Mouse (Mus musculus): ENCODE measurements at regions not wholly inside any gene's neighbourhood (a gene's known extent, or its start where the extent isn't known, plus 50 kb on each side); places are given as distances from the start of the nearest gene placed in this dataset.
A peak's percentile ranks its signal among the peaks of the same experiment; 100 is the strongest.
"Not testable (repeated sequence)": the region's sequence is repeated elsewhere in the genome, so short reads cannot be mapped to it uniquely, and the experiment has no call there.

DNA sequence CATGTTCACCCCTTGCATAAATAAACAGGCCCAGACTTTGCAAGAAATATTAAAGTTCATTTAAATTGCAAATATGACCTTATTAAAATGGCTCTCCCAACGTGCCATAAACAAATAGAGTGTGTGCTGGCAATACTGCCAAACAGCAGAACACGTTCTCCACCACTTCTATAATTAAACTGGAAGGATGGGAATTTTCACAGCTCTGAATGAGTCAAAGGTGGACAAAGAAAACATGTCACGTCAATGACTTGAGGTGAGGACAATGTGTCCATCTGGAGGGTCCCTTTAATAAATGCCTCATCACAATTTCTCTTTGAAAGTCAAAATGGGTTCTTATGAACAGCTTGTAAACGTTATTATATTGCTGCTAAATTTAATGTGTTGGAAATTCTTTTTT is 114.8 kb downstream of the Galc start:
- DNase-seq (ENCODE audit: low read depth, low spot score), result no peak

DNA sequence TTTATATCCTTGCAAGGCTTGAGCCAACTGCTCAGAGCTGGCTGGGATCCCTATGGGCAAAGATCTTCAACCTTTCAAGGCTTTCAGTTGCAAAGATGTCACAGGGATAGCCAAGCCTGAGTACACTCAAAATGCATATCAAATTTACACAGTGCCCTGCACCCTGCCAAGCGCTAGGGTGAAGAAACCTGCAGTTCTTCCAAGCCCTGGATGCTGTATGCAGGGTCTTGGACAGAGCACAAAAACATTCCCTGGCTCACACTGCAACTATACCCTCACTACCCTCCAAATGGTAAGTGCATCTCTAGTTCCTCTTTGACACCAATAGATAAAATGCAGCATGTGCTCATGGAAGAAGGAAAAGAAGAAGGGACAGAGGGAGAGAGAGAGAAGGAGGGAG is 116.1 kb downstream of the Galc start:
- DNase-seq (ENCODE audit: low read depth, low spot score), result no peak

DNA sequence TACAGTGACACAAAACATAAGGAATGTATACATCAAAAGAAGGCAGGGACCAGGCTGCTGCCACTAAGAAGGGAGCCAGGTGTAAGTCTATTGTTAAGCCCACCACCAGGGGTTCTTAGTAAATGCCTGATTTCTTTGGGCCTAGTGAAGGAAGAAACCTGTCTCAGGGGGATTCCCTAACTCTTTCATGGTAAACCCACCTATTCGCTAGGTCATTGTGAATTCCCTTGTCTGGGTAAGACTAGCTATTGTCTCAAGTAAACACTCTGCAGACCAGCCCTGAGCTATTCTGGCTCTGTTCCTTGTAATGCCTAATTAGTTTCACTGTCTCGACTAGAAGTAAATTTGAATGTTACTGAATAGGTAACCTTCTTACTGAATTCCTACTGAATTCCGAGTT is 119.4 kb downstream of the Galc start:
- not testable (repeated sequence) for DNase-seq (ENCODE audit: low read depth, low spot score)

DNA sequence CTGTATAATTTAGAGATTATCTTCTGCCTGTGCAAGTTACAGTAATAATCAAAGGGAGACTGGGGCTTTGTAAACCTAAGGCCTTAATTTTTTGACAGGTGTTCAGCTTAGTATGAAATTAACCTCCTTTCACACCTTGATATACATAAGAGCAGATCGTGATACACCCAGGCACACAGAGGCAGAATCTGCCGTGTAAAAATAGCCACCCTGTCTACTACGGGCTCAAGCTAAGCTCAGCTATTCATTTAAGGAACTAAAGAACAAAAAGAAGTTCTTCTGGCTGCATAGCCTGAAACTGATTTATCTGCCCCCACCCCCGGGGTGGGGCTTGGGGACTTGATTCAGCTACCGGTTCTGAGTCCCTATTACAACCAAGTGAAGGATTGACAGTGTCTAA is 128.0 kb downstream of the Galc start:
- no peak for DNase-seq (ENCODE audit: low read depth, low spot score)

DNA sequence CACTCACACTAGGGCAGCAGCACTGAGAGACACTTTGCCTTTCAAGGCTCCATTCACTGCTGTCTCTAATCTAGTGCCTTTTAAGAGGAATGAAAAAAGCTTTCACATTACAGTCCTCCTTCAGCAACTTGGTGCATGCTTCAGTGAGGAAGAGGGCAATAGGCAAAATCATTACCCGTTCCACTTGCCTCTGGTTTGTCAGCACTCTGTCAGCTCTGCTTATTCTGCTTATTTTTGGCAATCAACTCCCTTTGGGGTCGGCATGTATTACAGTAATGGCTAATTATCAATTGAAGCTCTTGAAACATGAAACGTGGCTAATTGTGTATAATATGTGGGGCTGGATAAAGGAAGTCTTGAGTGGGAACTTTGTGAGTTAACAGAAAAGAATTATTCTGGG is 135.7 kb downstream of the Galc start:
- no peak for DNase-seq (ENCODE audit: low read depth, low spot score)

DNA sequence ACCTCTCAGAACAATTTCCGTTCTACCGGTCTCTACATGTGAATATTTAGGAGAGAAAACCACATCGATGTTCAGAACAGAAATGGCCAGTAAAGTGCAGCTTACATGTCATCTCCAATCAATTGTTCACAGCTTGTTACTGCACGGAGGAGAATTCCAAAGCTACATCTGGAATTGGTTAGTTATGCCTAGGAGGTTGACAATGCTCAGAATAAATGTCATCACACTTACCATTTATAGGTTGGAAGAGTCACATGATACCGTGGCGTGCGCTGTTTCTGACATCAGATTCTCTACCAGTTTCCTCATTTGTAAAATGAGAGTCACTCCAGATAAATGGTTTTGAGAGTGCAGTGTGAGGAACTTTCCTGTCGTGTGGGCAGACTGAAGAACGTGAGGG is 151.2 kb downstream of the Galc start:
- DNase-seq (ENCODE audit: low read depth, low spot score), result no peak

DNA sequence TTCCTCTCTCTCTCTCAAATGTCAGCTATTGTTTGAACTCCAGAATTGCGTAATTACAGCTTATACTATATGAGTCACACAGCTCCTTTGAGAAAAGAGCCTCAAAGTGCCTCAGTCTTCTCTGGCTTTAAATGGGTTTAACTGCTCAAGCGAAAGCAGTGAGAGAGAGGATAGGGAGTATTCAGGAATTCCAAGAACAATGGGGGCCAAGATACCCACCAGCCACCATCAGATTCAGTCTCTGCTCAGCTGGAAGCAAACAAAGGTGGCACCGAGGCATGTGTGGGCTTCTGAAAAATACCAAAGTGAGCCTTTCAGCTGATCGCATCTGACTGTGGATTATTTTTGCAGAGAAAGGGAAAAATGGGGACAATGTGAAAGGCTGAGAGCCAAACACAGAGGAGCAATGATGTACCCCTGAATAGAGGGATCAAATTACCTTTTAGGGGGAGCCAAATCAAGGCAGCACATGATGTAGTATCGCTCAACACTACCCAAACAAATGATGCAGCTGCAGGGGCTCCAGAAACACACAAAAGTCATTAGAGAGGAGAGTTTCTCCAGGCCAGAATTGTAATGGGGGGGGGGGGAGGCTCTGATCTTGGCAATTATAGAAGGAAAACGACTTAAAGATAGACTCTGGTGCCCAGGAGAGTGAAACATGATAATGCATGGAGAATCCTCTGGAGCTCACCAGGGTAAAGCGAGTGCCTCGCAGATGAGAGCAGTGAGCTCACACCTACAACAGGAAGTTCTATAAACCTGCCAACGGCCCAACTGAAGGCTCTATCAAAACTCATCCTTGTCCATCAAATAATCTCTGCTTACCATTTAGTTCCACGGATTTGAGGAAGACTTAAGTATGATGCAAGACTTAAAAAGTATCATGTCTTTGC is 152.2 kb downstream of the Galc start:
- no peak for DNase-seq (ENCODE audit: low read depth, low spot score)

DNA sequence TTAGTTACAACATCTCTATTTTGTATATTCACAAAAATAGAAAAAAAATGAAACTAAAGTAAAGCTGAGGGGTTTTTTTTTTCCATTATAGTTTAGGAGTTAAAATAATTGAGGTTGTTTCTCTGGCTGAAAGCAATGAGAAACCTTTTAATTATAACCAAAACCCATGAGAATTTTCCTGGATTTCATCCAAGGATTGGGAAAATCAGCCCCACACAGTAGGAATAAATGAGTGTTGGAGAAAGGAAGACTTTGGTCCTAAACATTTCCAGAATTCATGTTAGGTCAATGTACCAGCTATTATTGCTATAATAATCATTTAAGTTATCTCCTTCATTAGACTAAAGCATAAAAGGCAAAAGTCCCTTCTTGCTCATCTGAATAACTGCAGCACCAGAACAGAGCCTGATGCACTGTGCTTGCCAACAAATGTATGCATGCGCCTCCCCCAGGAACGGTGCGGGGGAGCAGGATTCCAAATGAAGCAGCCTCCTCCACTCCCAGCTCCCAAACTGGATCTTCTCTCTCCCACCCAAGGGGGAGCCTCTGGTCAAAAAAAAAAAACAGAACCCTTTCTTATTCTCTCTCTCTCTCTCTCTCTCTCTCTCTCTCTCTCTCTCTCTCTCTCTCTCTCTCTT is 153.0 kb downstream of the Galc start:
- DNase-seq (ENCODE audit: low read depth, low spot score), result no peak

DNA sequence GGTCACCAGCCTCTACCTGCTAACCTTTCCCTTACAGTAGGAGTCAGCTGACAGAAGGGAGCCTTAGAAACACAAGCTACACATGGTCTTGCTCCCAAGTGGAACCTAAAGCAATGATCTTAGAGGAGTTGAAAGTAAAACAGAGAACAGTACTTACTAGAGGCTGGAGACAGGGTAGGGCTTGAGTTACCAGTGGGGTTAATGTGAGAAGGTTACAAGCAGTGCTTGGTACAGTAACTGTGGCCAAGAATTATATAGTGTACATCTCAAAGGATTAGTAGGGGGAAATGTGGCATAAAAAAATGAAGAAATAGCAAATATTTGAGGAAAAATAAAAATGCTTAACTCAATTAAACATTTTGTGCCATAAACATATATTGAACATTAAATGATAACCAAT is 153.5 kb downstream of the Galc start:
- no peak for DNase-seq (ENCODE audit: low read depth, low spot score)

DNA sequence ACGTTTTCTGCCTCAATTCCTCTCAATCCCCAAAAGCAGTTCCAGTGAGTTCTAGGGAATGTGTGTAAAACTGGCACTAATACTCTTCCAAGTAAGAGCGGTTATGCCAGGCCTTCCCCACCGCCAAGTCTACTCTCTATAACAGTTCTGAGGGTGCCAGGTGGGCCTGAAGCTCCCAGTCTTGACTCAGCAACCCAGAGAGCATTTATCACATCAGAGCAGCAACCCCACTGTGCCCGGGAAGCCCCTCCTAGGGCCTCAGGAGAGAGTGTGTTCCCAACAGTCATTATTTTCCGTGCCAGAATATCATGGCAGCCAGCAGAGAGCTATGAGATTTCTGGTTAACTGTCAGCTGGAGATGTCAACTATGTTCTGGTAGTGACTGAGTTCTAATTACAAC is 169.1 kb downstream of the Galc start:
- DNase-seq (ENCODE audit: low read depth, low spot score), result no peak

DNA sequence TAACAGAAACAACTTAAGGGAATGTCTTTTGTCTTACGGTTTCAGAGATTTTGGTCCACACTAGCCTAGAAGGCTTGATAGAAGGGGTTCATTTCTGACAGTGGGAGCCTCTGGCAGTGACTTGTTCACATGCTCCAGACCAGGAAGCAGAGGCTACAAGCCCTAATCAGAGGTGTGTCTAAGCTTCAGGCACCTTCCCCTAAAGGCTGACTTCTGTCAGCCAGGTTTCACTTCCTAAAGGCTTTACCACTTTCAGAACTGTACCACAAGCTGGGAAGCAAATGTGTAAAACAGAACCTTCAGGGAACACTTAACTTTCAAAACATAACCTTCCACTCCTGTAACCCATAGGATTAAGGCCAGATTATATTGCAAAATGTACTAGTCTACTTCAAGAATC is 180.9 kb downstream of the Galc start:
- no peak for DNase-seq (ENCODE audit: low read depth, low spot score)

DNA sequence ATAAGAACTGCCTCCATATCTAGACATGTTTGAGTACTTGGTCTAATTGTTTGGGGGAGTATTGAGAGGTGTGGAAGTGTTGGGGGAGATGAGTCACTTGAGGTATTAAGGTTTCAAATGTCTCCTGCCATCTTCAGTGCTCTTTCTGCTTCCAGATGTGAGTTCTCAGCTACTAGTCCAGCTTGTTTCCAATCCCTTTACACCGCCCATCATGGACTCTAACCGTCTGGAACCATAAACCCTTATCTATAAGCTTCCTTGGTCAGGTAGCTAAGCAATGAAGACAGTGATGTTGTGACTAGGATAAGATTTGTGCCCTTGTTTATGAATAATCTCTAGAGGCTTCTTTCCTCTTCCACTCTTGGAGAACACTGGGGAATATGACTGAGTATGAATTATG is 183.7 kb downstream of the Galc start:
- no peak for DNase-seq (ENCODE audit: low read depth, low spot score)

DNA sequence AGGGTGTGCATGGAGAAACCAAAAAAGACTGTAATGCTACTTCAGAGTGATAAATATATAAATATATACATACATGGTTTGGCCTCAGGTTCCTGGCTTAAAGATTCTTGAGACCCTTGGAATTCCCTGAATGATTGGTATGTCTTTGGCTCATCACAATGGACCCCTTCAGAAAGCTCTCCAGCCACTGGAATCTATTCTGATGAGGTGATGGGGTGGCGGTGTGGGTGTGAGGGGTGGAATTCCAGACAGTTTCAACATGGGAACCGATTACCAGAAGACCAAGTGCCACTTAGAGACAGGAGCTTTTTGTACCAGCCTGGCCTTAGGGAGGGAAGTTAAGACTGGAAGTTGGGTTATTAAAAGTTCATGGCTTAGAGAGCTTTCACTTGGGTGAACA is 190.1 kb downstream of the Galc start:
- no peak for DNase-seq (ENCODE audit: low read depth, low spot score)

DNA sequence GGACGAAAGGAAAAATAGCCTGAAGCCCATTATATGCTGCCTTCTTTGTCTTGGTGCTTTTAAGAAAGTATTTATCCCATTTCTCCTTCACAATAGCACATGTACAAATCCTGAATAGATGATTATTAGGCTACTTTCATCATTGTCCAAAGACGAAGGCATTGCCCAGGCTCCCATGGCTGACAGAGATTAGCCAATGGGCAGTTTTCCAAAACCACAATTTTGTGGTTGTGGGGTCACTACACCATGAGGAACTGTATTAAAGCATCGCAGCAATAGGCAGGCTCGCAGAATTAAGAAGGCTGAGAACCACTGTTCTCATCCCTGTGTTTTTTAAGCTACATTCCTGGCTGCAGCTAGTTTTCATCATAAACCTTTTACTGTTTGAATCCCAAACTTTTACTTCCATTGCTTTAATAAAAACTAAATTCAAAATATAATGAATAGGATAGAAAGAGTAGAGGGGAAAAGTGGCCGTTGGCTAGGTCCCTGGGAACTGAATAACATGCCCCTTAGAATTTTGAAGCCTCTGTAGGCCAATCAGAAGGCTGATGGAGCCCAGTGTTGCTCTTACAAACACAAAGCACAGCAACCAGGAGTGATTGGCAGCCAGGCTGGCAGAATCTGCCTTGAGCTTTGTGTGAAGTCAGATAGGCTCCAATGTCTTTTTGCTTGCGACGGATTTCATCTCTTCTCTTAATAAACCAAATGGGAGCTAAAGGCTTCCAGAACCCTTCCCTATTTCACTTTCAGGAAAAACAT is 199.7 kb downstream of the Galc start:
- DNase-seq (ENCODE audit: low read depth, low spot score), result no peak

DNA sequence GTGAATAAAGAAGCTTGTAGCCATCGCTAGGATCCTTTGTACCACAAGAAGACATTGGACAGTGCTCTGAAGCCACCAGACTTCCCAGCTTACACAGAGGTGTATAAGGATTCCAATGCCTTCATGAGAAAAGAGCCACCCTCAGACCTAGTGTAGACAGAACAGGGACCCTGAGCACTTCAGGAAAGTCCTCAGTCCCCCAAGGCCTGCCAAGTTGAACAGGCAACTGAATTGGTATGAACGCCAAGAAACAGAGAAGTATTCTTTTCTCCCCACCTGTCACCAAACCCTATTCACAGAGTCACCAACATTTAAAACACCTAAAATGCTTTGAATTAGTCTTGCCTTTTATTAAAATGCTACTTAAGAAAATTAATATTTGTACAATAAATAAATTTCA is 200.3 kb downstream of the Galc start:
- no peak for DNase-seq (ENCODE audit: low read depth, low spot score)

DNA sequence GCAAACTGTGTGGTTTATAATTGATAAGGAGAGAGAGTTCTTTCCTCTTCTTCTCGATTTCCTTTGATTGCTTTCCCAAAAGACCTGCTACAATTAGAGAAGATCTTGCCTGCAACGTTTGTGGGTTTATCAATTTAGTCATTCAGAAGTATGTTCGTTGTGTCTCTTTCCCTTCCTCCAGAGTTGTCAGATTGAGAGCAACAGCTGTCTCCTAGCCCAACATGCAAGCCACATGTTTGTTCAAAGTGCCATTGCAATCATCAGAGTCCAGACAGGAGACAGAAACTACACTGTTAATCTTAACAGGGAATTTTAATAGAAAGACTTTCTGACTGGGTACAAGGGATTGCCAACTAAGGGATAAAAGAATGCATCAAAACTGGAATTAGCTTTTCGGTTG is 208.3 kb downstream of the Galc start:
- DNase-seq (ENCODE audit: low read depth, low spot score), result no peak

DNA sequence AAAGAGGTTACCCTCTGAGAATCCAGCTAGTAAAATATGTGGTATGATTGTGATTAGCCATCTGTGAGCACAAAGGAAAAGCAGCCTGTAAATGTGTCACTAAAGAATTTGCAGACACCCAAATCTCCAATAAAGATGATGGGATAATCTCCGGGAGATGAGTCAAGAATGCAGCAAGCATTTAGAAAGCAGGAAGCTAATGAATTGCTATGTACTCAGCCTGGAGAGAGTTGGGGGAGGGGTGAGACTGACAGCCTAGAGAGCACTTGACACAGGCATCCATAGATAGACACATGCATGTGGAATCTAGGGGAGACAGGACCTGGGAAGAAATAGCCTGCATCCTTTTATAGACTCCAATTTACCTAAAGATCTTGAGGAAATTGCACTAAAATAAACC is 208.8 kb downstream of the Galc start:
- DNase-seq (ENCODE audit: low read depth, low spot score), result no peak

DNA sequence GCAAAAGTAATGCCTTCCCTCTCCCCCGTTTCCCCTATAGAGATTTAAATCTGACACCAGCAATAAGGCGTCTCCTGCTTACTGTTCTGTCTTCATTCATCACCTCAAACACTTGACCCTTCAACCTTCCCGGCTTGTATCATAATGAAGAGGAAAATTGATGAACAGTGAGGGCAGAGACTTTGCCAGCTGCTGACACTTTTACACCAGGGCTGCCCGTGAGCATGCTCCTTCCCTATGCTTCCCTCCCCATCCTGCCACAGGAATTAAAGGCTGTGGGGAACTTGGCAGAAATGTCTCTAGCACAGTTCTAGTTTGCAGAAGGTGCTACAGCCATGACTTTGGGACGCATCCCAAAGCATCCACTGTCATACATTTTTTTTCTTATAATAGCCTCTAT is 209.2 kb downstream of the Galc start:
- DNase-seq (ENCODE audit: low read depth, low spot score), result no peak

DNA sequence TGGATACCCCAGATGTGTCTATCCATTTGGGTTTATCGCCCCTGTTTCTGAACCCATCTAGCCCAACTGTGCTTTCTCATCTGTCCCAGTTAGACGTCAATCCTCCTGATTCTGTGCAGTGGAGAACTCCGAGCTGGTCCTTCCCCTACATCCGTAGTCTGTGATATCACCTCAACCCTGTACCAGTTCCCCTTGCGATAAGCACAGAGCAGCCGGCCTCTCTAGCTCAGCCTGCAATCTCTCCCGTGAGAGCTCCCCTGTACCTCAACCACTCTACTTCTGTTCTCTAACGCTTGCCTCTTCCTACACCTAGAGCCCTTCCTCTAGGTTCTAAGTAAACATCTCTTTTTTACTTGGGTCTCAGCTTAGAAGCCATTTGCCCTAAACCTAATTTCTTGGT is 211.5 kb downstream of the Galc start:
- DNase-seq (ENCODE audit: low read depth, low spot score), result no peak

DNA sequence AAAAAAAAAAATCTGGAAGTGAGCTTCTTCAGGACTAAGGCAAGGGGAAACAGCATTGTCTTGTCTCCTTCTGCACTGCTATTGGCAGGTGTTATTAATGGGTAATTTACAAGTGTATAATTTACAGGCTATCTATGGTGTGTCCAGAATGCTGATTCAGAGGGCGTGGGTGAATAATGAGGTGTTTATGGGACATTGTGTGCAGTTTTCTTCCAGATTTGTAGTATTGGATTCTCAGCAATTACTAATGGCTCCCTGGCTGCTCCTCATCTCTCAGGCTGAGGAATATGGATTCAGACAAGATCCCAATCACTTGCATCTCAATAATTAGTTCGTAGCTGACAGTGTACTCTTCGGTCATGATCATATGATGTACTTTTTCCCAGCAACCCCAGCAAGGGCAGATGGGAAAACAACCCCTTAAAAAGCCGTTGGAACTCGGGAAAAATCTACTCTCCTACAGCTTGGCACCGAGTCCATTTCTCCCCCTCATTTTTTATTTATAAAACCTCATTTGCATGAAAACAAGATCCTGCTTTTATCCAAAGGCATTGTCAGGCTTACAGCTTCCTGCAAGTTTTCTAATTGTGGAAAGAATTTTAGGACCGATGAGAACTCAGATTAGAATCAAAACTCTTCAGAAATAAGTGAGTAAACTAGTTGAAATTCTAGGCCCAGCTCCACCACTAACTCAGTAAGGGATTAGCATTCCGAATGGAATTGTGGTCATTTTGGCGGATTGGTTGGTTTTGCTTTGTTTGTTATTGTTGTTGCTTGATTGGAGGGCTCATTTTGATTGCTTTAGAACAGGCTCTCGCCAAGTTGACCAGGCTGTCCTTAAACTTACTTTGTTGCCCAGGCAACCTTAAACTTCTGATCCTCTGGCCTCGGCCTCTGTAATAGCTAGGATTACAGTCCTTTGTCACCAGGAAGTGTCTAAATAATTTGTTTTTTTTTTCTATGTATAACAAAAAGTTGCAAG is 212.5 kb downstream of the Galc start:
- DNase-seq (ENCODE audit: low read depth, low spot score), result no peak

DNA sequence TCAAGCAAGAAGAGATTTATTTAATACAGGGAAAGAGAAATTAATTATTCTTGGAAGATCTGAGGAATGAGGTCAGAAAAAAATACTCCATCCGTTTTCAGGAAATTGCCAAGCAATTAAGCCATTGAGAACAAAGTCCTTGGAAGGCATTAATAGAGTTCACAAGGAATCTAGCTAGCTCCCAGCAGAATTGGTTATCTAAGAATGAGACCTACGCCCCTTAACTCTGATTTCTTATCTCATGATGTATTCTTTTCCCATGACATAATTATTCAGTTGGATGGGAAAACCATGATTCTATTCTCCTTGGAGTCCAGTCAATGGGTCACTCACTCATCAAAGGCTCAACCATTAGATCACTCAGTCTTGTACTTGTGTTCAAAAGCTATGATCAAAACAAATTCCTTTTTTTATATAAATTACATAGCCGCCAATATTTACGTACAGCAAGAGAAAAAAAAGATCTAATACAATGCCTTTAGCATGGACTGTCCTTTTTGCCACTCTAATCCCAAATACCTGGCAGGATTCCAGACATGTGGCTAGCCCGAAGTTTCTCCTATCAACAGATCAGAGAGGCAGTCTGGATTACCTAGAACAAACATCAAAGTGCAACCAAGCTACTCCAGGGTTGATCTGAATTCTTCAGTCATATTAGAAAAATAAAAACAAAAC is 213.3 kb downstream of the Galc start:
- peak; percentile 18 for DNase-seq (ENCODE audit: low read depth, low spot score)

Data from skeletal muscle tissue, adult 2 months (tissue).